Mouse (Mus musculus) hindbrain, embryonic 14.5 days (tissue): Measurements from ENCODE around the gene Gstp2. TPM values are rescaled to one million over a fixed set of nuclear protein-coding genes. Genes with fewer than 3 reads are reported as not detected.
"Not testable (repeated sequence)": the region's sequence is repeated elsewhere in the genome, so short reads cannot be mapped to it uniquely, and the experiment has no call there.

ENCODE experiments used
- ATAC-seq: fragments of 200-750 bp; cut with Nextera tagmentation; 2 replicates; pipeline ENCODE4 v1.8.0; 2017; ENCODE audit warnings: moderate number of reproducible peaks, mild to moderate bottlenecking, moderate TSS enrichment, moderate library complexity; ENCODE audit not compliant: low FRiP score
- DNase-seq: peaks from one replicate; pipeline ENCODE4 v3.0.0-alpha.2; 2015; ENCODE audit warnings: low spot score
- H3K27ac ChIP-seq: fragments of 300-500 bp; sonication (generic); 2 replicates; pipeline ENCODE4 v1.5.1; 2014; ENCODE audit warnings: mild to moderate bottlenecking, moderate library complexity
- H3K27me3 ChIP-seq: fragments of 300-500 bp; sonication (generic); 2 replicates; pipeline ENCODE4 v1.6.1; 2014; ENCODE audit warnings: mild to moderate bottlenecking, low read length, mixed read lengths; ENCODE audit not compliant: control insufficient read depth, insufficient read depth
- H3K36me3 ChIP-seq: fragments of 300-500 bp; sonication (generic); replicated peaks from 2 replicates; pipeline ENCODE4 v1.6.1; 2014; ENCODE audit not compliant: control insufficient read depth, insufficient read depth
- H3K4me1 ChIP-seq: fragments of 300-500 bp; sonication (generic); replicated peaks from 2 replicates; pipeline ENCODE4 v1.6.1; 2014; ENCODE audit warnings: antibody characterized with exemption, low read length, mixed read lengths; ENCODE audit not compliant: control insufficient read depth, insufficient read depth
- H3K4me2 ChIP-seq: fragments of 300-500 bp; sonication (generic); replicated peaks from 2 replicates; pipeline ENCODE4 v1.6.1; 2014; ENCODE audit warnings: mild to moderate bottlenecking, moderate library complexity
- H3K4me3 ChIP-seq: fragments of 300-500 bp; sonication (generic); replicated peaks from 2 replicates; pipeline ENCODE4 v1.5.1; 2014; ENCODE audit warnings: mild to moderate bottlenecking, low read length
- H3K9ac ChIP-seq: fragments of 300-500 bp; sonication (generic); 2 replicates; pipeline ENCODE4 v1.6.1; 2014
- H3K9me3 ChIP-seq: fragments of 300-500 bp; sonication (generic); 2 replicates; pipeline ENCODE4 v1.6.1; 2016; ENCODE audit warnings: low read length; ENCODE audit not compliant: control insufficient read depth
- WGBS: fragments of 180-500 bp; shearing (Covaris S2); extraction: QIAGEN DNeasy Blood & Tissue Kit; methylation state at CpG from one replicate; pipeline ENCODE4 v1.1.7; 2014; 5-methylcytosine and 5-hydroxymethylcytosine counted together
- polyA plus RNA-seq: library from polyadenylated mRNA; unstranded; fragments of >200 nt; fragmentation: Nextera tagmentation; extraction: Ambion mirVana; gene quantifications from 2 replicates; pipeline ENCODE4 v1.2.1, GENCODE M21; 2014

Gstp2 gene
- polyA plus RNA-seq, 1 experiment from 2014 or later, result 1.7 TPM

DNA sequence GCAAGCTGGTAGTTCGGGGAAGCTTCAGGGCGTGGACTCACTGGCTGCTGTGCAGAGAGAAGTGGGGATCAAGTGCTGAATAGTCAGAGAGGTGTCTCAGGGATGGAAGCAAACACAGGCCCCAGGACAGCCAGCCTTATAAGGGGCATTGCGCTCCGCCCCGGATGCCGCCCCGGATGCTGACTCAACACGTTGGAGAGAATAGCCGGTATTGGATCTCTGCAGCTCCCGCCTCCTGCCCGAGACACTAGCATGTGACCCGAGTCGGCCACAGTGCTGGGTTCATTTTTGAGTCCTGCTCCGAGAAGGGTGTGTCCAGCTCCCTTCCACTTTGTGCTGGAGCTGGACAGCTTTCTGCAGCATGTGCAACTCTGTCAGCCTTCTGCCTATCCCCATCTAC, 3.7 kb downstream of the Gstp2 start:
- no peak overlapping the region for H3K4me3 ChIP-seq
- WGBS, result 74% methylated on average over 14 of the region's 14 CpGs
- no peak overlapping the region for H3K27ac ChIP-seq
- H3K36me3 ChIP-seq, result no peaks in the 10 kb centered on the region
- no peak for ATAC-seq
- H3K27me3 ChIP-seq, result no peaks in the 10 kb centered on the region
- peaks cover 8% of the 10 kb centered on the region; the same call in 1 of the 2 replicates for H3K4me1 ChIP-seq
- no peaks in the 10 kb centered on the region for H3K9me3 ChIP-seq
- H3K4me2 ChIP-seq, result no peak overlapping the region
- DNase-seq, result no peak
- no peak overlapping the region for H3K9ac ChIP-seq

DNA sequence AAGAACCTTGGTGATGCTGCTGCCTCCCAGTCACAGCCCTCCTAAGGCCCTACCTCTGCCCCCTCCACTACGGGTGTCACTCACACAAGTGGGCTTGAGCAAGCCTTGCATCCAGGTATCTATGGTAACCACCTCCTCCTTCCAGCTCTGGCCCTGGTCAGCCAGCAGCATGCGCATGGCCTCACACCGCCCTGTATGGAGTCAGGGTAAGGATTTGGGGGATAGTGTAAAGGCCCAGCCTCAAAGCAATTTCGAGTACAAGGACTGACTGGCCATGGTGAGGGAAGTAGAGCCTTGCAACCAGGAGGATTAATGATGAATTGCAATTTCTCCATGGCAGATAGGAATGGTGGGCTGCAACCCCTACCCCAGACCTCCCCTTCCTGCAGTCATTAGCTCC, 4.3 kb downstream of the Gstp2 start:
- not testable (repeated sequence) for H3K27me3 ChIP-seq, H3K4me3 ChIP-seq, H3K27ac ChIP-seq, H3K9ac ChIP-seq, H3K36me3 ChIP-seq, ATAC-seq, H3K9me3 ChIP-seq, H3K4me2 ChIP-seq, DNase-seq
- WGBS, result 85% methylated on average over 3 of the region's 4 CpGs
- H3K4me1 ChIP-seq, result peaks cover 12% of the 10 kb centered on the region

GRCm38 (mm10) chr19:4040941-4041340, 4.9 kb downstream of the Gstp2 start:
- not testable (repeated sequence) for H3K9me3 ChIP-seq, H3K4me2 ChIP-seq, DNase-seq, H3K27me3 ChIP-seq, H3K36me3 ChIP-seq, H3K27ac ChIP-seq, H3K9ac ChIP-seq, ATAC-seq, H3K4me3 ChIP-seq
- 88% methylated on average over 5 of the region's 5 CpGs for WGBS
- peaks cover 14% of the 10 kb centered on the region for H3K4me1 ChIP-seq

GRCm38 (mm10) chr19:4037788-4038232, 8.0 kb downstream of the Gstp2 start, which contains the start of gene Gstp1:
TSS of gene Gstp1 (minus strand) at chr19:4037985.
- peak within 1 kb of the TSS; percentile 45 for H3K4me3 ChIP-seq
- H3K36me3 ChIP-seq, result no peaks in the 10 kb centered on the region
- peak; percentile 86 for ATAC-seq
- H3K4me1 ChIP-seq, result peaks cover 14% of the 10 kb centered on the region
- H3K4me2 ChIP-seq, result peak within 1 kb of the TSS; percentile 74
- peak within 1 kb of the TSS; percentile 40; the same call in 1 of the 2 replicates for H3K27ac ChIP-seq
- no peaks in the 10 kb centered on the region for H3K9me3 ChIP-seq
- under 1% methylated on average over 26 of the region's 26 CpGs for WGBS
- peak within 1 kb of the TSS; percentile 60 for H3K9ac ChIP-seq
- peak; percentile 72 for DNase-seq
- H3K27me3 ChIP-seq, result no peaks in the 10 kb centered on the region

DNA sequence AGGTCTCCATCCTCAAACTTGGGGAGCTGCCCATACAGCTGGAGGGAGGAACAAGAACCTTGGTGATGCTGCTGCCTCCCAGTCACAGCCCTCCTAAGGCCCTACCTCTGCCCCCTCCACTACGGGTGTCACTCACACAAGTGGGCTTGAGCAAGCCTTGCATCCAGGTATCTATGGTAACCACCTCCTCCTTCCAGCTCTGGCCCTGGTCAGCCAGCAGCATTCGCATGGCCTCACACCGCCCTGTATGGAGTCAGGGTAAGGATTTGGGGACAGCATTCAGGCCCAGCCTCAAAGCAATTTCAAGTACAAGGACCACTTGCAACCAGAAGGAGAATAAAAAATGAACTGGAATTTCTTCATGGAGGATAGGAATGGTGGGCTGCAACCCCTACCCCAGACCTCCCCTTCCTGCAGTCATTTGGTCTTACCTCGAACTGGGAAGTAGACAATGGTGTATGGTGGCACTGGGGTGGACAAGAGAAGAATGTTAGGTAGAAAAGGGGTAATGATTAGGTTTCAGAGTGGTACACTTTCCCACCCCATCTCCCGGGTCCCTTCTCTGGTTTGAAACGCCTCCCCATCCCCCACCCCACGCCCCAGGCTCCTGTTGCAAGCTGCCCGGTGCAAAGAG, 8.6 kb downstream of the Gstp2 start:
- H3K27me3 ChIP-seq, H3K9me3 ChIP-seq, DNase-seq, H3K36me3 ChIP-seq: not testable (repeated sequence)
- H3K9ac ChIP-seq, result peak overlapping the region; percentile 60
- 25% methylated on average over 7 of the region's 8 CpGs for WGBS
- peak overlapping the region; percentile 74 for H3K4me2 ChIP-seq
- ATAC-seq, result peak; percentile 35; the same call in 1 of the 2 replicates
- peaks cover 14% of the 10 kb centered on the region for H3K4me1 ChIP-seq
- H3K4me3 ChIP-seq, result peak overlapping the region; percentile 45
- H3K27ac ChIP-seq, result peak overlapping the region; percentile 40; the same call in 1 of the 2 replicates

- 64% methylated on average over 12 of the region's 12 CpGs for WGBS
- no peak for DNase-seq
These were observed 9.3 kb downstream of the Gstp2 start for GRCm38 (mm10) chr19:4036327-4037045.

GRCm38 (mm10) chr19:4033742-4034141, 12.1 kb downstream of the Gstp2 start:
- Histone ChIP-seq H3K36me3 (no peaks in the 10 kb centered on the region), H3K4me2 (no peak overlapping the region), H3K4me3 (no peak overlapping the region), H3K27me3 (no peaks in the 10 kb centered on the region), H3K27ac (no peak overlapping the region), H3K9ac (no peak overlapping the region), H3K9me3 (no peaks in the 10 kb centered on the region), H3K4me1 (peaks cover 14% of the 10 kb centered on the region)
- WGBS, result 64% methylated on average over 5 of the region's 5 CpGs
- ATAC-seq, result no peak
- DNase-seq, result no peak

More at GRCm38 (mm10) chr19:4036327-4037045, 9.3 kb downstream of the Gstp2 start:
- Histone ChIP-seq H3K27me3 (no peaks in the 10 kb centered on the region), H3K4me1 (peaks cover 14% of the 10 kb centered on the region), H3K9me3 (no peaks in the 10 kb centered on the region), H3K9ac (no peak overlapping the region), H3K27ac (no peak overlapping the region), H3K4me2 (peak overlapping the region; percentile 27), H3K4me3 (no peak overlapping the region), H3K36me3 (no peaks in the 10 kb centered on the region)
- ATAC-seq, result no peak

DNA sequence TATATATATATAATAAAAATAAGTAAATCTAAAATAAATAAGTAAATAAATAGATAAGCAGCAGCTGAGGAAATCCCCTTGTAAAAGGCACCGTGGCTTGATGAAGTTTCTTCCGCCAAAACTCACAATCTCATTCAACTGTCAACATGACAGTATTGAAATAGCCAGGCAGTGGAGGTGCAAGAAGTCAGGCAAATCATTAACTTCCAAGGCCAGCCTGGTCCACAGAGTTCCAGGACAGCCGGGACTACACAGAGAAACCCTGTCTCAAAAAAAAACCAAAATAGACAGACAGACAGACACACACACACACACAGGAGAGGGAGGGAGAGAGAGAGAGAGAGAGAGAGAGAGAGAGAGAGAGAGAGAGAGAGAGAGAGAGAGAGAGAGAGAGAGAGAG, 12.5 kb downstream of the Gstp2 start:
- no peak overlapping the region for H3K9ac ChIP-seq
- H3K27ac ChIP-seq, result no peak overlapping the region
- no peaks in the 10 kb centered on the region for H3K9me3 ChIP-seq
- peaks cover 12% of the 10 kb centered on the region for H3K4me1 ChIP-seq
- no peak for ATAC-seq
- H3K36me3 ChIP-seq, result no peaks in the 10 kb centered on the region
- no peak overlapping the region for H3K4me3 ChIP-seq
- H3K4me2 ChIP-seq, result no peak overlapping the region
- H3K27me3 ChIP-seq, result no peaks in the 10 kb centered on the region
- WGBS, result 74% methylated on average over 3 of the region's 3 CpGs
- DNase-seq, result no peak

DNA sequence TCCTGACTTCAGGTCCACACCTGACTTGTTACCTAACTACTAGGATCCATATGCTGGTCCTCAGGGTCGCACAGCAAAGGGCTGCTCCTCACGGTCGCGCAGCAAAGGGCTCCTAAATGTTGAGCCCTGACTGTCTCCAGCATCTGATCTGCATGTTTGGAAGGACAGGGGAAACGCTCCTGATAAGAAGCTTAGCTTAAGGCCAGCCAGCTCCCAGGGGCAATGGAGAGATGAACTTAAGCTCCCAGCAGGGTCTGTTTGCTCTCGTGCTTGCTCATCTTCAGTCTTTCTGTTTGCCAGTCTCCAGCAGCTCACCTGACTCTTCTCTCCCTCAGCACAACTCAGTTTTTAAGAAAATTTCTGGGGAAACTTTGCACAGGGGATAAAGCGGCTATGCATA, 13.2 kb downstream of the Gstp2 start:
- Histone ChIP-seq H3K27me3 (no peaks in the 10 kb centered on the region), H3K4me2 (no peak overlapping the region), H3K4me3 (no peak overlapping the region), H3K27ac (no peak overlapping the region), H3K4me1 (peaks cover 9% of the 10 kb centered on the region; the same call in 1 of the 2 replicates), H3K36me3 (no peaks in the 10 kb centered on the region), H3K9ac (no peak overlapping the region), H3K9me3 (no peaks in the 10 kb centered on the region)
- 62% methylated on average over 7 of the region's 7 CpGs for WGBS
- no peak for DNase-seq
- ATAC-seq, result no peak
